26 mouse cellular contexts compared by ENCODE assay signal in genomic region chr2:105779320-105779891, GRCm38 (mm10).
DNase-seq lines count a peak whose midpoint lies in the region; ATAC-seq lines count a peak whose summit lies in the region.
"Had no signal": no experiment of that assay in that cellular context is flagged by ENCODE, and none has a peak within 500 bp of the region (broad histone marks: within the 10 kb centered on the region; RNA-seq: fewer than 3 reads in every experiment).

No protein-coding gene starts in this region.

- no peaks in the 10 kb centered on the region for H3K9me3 ChIP-seq in forebrain, embryonic 12.5 days
- no peaks in the 10 kb centered on the region for H3K9me3 ChIP-seq in forebrain, embryonic 15.5 days
- no peaks in the 10 kb centered on the region for H3K9me3 ChIP-seq in midbrain, embryonic 13.5 days
- no peaks in the 10 kb centered on the region for H3K9me3 ChIP-seq in midbrain, embryonic 10.5 days (replicated peaks)
- H3K9me3 ChIP-seq: embryonic facial prominence, embryonic 12.5 days; forebrain, embryonic 10.5 days; limb, embryonic 13.5 days; lung, embryonic 15.5 days; neural tube, embryonic 13.5 days had no signal

- H3K27me3 ChIP-seq in forebrain, embryonic 12.5 days, result no peaks in the 10 kb centered on the region
- H3K27me3 ChIP-seq in forebrain, embryonic 15.5 days, result no peaks in the 10 kb centered on the region
- peaks cover 59% of the 10 kb centered on the region for H3K27me3 ChIP-seq in midbrain, embryonic 13.5 days
- H3K27me3 ChIP-seq in midbrain, embryonic 10.5 days (ENCODE audit: low read depth, poor library complexity, severe bottlenecking), result peaks cover 89% of the 10 kb centered on the region
- H3K27me3 ChIP-seq: embryonic facial prominence, embryonic 12.5 days; limb, embryonic 13.5 days; lung, embryonic 15.5 days; neural tube, embryonic 13.5 days; Patski had no signal

- no peak overlapping the region for H3K4me3 ChIP-seq in forebrain, embryonic 12.5 days (replicated peaks)
- no peak overlapping the region for H3K4me3 ChIP-seq in forebrain, embryonic 15.5 days
- H3K4me3 ChIP-seq in midbrain, embryonic 13.5 days (replicated peaks), result no peak overlapping the region
- no peak overlapping the region for H3K4me3 ChIP-seq in midbrain, embryonic 10.5 days
- H3K4me3 ChIP-seq: embryonic facial prominence, embryonic 12.5 days; forebrain, embryonic 10.5 days; left cerebral cortex, adult 2 months; limb, embryonic 13.5 days; lung, embryonic 15.5 days; neural tube, embryonic 13.5 days had no signal

- no peaks in the 10 kb centered on the region for H3K36me3 ChIP-seq in forebrain, embryonic 12.5 days (replicated peaks)
- H3K36me3 ChIP-seq in forebrain, embryonic 15.5 days, result no peaks in the 10 kb centered on the region
- no peaks in the 10 kb centered on the region for H3K36me3 ChIP-seq in midbrain, embryonic 13.5 days
- H3K36me3 ChIP-seq in midbrain, embryonic 10.5 days, result no peaks in the 10 kb centered on the region
- H3K36me3 ChIP-seq: embryonic facial prominence, embryonic 12.5 days; forebrain, embryonic 10.5 days; limb, embryonic 13.5 days; lung, embryonic 15.5 days; neural tube, embryonic 13.5 days had no signal

- no peak overlapping the region for H3K9ac ChIP-seq in forebrain, embryonic 12.5 days
- H3K9ac ChIP-seq in forebrain, embryonic 15.5 days (replicated peaks), result no peak overlapping the region
- no peak overlapping the region for H3K9ac ChIP-seq in midbrain, embryonic 13.5 days (replicated peaks)
- H3K9ac ChIP-seq: embryonic facial prominence, embryonic 12.5 days; hindbrain, embryonic 14.5 days; limb, embryonic 13.5 days; lung, embryonic 15.5 days; neural tube, embryonic 13.5 days had no signal

- 8% methylated on average over 6 of the region's 6 CpGs for WGBS in forebrain, embryonic 12.5 days
- WGBS in forebrain, embryonic 15.5 days, result 13% methylated on average over 6 of the region's 6 CpGs
- WGBS in midbrain, embryonic 13.5 days, result 6% methylated on average over 6 of the region's 6 CpGs
- 13% methylated on average over 6 of the region's 6 CpGs for WGBS in midbrain, embryonic 10.5 days

- intact Hi-C loops in heart, postnatal 14 days (cut with DNase I), result no loop called here

- no peak for DNase-seq in midbrain, embryonic 10.5 days (ENCODE audit: low spot score)
- peak; percentile 73 for DNase-seq in embryo, embryonic 10 days (ENCODE audit: low spot score)
- peak; percentile 51 for DNase-seq in mesoderm, embryonic 11.5 days (ENCODE audit: low read depth, low spot score)
- DNase-seq in heart, postnatal 14 days, result no peak
- DNase-seq: adrenal gland, postnatal 14 days; cerebellum, adult 11-12 months; cerebellum, adult 9-11 months; gastrocnemius, postnatal 14 days; kidney, adult 11 months; kidney, postnatal 14 days; spleen, adult 18-20 months; thymus, postnatal 14 days had no signal

- 0 out of 2 replicates have a peak, but pooled peaks have one; percentile 17 for ATAC-seq in forebrain, embryonic 12.5 days (ENCODE audit: low FRiP score)
- no peak for ATAC-seq in forebrain, embryonic 15.5 days (replicated peaks)
- 0 out of 2 replicates have a peak, but pooled peaks have one; percentile 53 for ATAC-seq in midbrain, embryonic 13.5 days
- no peak for ATAC-seq in monocyte, adult 5-6 weeks (replicated peaks; ENCODE audit: insufficient number of reproducible peaks, low FRiP score, low TSS enrichment, poor library complexity, severe bottlenecking)
- ATAC-seq: inflammation-experienced regulatory T-cells, adult 6 months; Patski had no signal

- no peaks in the 10 kb centered on the region for H3K4me1 ChIP-seq in forebrain, embryonic 12.5 days
- H3K4me1 ChIP-seq in forebrain, embryonic 15.5 days, result no peaks in the 10 kb centered on the region
- H3K4me1 ChIP-seq in midbrain, embryonic 13.5 days (replicated peaks), result no peaks in the 10 kb centered on the region
- peaks cover 10% of the 10 kb centered on the region for H3K4me1 ChIP-seq in midbrain, embryonic 10.5 days
- H3K4me1 ChIP-seq: embryonic facial prominence, embryonic 12.5 days; limb, embryonic 13.5 days; lung, embryonic 15.5 days; neural tube, embryonic 13.5 days had no signal

- no peak overlapping the region for H3K4me2 ChIP-seq in forebrain, embryonic 12.5 days
- H3K4me2 ChIP-seq in forebrain, embryonic 15.5 days (replicated peaks), result no peak overlapping the region
- no peak overlapping the region for H3K4me2 ChIP-seq in midbrain, embryonic 13.5 days (replicated peaks)
- H3K4me2 ChIP-seq: embryonic facial prominence, embryonic 12.5 days; hindbrain, embryonic 14.5 days; limb, embryonic 13.5 days; liver, embryonic 11.5 days; lung, embryonic 15.5 days; neural tube, embryonic 13.5 days had no signal

- H3K27ac ChIP-seq in forebrain, embryonic 12.5 days, result no peak overlapping the region
- H3K27ac ChIP-seq in forebrain, embryonic 15.5 days (replicated peaks), result no peak overlapping the region
- H3K27ac ChIP-seq in midbrain, embryonic 13.5 days, result no peak overlapping the region
- H3K27ac ChIP-seq in midbrain, embryonic 10.5 days (replicated peaks), result no peak overlapping the region
- H3K27ac ChIP-seq: embryonic facial prominence, embryonic 12.5 days; forebrain, embryonic 10.5 days; hindbrain, embryonic 14.5 days; left cerebral cortex, adult 2 months; limb, embryonic 13.5 days; lung, embryonic 15.5 days; neural tube, embryonic 13.5 days had no signal

Comparison
In these comparisons a context has a peak if more than half of its experiments do, and no peak if none do; other contexts are left out.
1. ATAC-seq: peak in forebrain, embryonic 12.5 days (single experiment) and midbrain, embryonic 13.5 days (single experiment); none in forebrain, embryonic 15.5 days (single experiment) and monocyte, adult 5-6 weeks (single experiment).
2. DNase-seq: peak in embryo, embryonic 10 days (single experiment) and mesoderm, embryonic 11.5 days (single experiment); none in midbrain, embryonic 10.5 days (single experiment) and heart, postnatal 14 days (0 of 2).